Mouse (Mus musculus) lung, embryonic 15.5 days (tissue): ENCODE measurements at regions not wholly inside any gene's neighbourhood (a gene's known extent, or its start where the extent isn't known, plus 50 kb on each side); places are given as distances from the start of the nearest gene placed in this dataset.

Source experiments
- ATAC-seq: fragments of 200-750 bp; cut with Nextera tagmentation; 2 replicates; pipeline ENCODE4 v1.8.0; 2017; ENCODE audit warnings: moderate number of reproducible peaks, borderline replicate concordance; ENCODE audit not compliant: low FRiP score, low TSS enrichment; ENCODE audit errors: extremely low read depth
- H3K27ac ChIP-seq: fragments of 300-500 bp; sonication (generic); 2 replicates; pipeline ENCODE4 v1.5.1; 2015; ENCODE audit warnings: moderate library complexity, mild to moderate bottlenecking, inconsistent platforms
- H3K27me3 ChIP-seq: fragments of 300-500 bp; sonication (generic); 2 replicates; pipeline ENCODE4 v1.6.1; 2015; ENCODE audit warnings: inconsistent platforms
- H3K36me3 ChIP-seq: fragments of 300-500 bp; sonication (generic); 2 replicates; pipeline ENCODE4 v1.6.1; 2015; ENCODE audit warnings: inconsistent platforms
- H3K4me1 ChIP-seq: fragments of 300-500 bp; sonication (generic); 2 replicates; pipeline ENCODE4 v1.6.1; 2015; ENCODE audit warnings: inconsistent platforms
- H3K4me2 ChIP-seq: fragments of 300-500 bp; sonication (generic); 2 replicates; pipeline ENCODE4 v1.6.1; 2015; ENCODE audit warnings: inconsistent platforms, mild to moderate bottlenecking, moderate library complexity
- H3K4me3 ChIP-seq: fragments of 300-500 bp; sonication (generic); 2 replicates; pipeline ENCODE4 v1.5.1; 2015; ENCODE audit warnings: mild to moderate bottlenecking, inconsistent platforms
- H3K9ac ChIP-seq: fragments of 300-500 bp; sonication (generic); 2 replicates; pipeline ENCODE4 v1.6.1; 2015; ENCODE audit warnings: inconsistent platforms
- H3K9me3 ChIP-seq: fragments of 300-500 bp; sonication (generic); 2 replicates; pipeline ENCODE4 v1.6.1; 2016; ENCODE audit warnings: inconsistent platforms
- WGBS: fragments of 180-500 bp; shearing (Covaris S2); methylation state at CpG from one replicate; pipeline ENCODE4 v1.1.7; 2015; 5-methylcytosine and 5-hydroxymethylcytosine counted together

DNA sequence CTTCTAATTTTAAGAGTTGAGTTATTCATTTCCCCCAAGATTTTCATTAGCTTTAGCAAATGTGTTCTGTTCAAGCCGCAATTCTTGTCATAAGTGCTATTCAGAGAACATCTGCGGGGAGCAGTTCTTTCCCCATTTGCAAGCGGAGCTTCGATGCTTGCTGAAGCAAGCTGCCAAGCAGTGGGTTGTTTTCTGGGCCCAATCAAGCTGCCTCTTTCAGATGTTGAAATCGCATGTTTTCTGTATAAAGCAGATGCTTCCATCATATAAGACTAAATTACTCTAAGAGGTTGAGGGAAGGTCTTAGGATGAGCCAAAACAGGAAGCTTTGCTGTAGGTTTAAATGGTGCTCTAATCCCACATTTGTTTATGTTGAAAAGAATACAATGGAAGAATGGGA lies 547.4 kb downstream of the Abca13 start:
- Histone ChIP-seq H3K9ac (no peak overlapping the region), H3K27me3 (no peaks in the 10 kb centered on the region), H3K4me3 (no peak overlapping the region), H3K36me3 (no peaks in the 10 kb centered on the region), H3K9me3 (no peaks in the 10 kb centered on the region), H3K4me2 (no peak overlapping the region), H3K4me1 (no peaks in the 10 kb centered on the region), H3K27ac (no peak overlapping the region)
- WGBS = 92% methylated on average over 5 of the region's 5 CpGs
- ATAC-seq = no peak

- WGBS = 70% methylated on average over 8 of the region's 8 CpGs
- H3K27ac ChIP-seq = no peak overlapping the region
- peaks cover 3% of the 10 kb centered on the region; the same call in 1 of the 2 replicates for H3K4me1 ChIP-seq
- H3K9me3 ChIP-seq = no peaks in the 10 kb centered on the region
- H3K36me3 ChIP-seq = no peaks in the 10 kb centered on the region
- H3K27me3 ChIP-seq = no peaks in the 10 kb centered on the region
- no peak overlapping the region for H3K4me3 ChIP-seq
- H3K4me2 ChIP-seq = no peak overlapping the region
- H3K9ac ChIP-seq = no peak overlapping the region
- ATAC-seq = peak; percentile 75; the same call in 1 of the 2 replicates
Observed at GRCm38 (mm10) chr11:9780240-9780901, 588.6 kb downstream of the Abca13 start.

DNA sequence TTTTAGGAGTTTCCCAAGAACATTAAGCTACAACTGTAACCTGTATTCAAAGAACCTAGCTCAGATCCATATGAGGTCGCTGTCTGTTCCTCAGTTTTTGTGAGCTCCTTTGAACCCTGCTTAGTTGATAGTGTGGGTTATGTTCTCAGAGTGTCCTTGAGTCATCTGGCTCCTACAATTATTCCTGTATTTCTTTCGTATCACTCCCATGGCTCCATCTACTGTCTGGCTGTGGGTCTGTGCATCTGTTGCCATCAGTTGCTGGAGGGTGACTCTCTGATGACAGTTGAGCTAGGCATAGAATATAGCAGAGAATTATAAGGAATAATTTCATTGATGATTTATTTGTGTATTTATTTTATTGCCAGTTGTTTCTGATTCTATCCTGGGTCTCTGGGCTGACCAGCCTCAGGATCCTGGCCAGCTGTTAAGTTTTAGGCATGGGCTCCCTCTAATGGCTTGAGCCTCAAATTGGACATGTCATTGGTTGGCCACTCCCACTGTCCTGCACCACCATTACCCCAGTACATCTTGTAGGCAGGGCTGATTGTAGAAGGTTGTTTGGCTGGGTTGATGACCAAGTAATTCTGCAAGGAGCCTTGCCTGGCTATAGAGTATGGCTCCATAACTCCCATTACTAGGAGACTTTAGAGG lies 601.6 kb downstream of the Abca13 start:
- Histone ChIP-seq H3K4me2 (no peak overlapping the region), H3K9me3 (no peaks in the 10 kb centered on the region), H3K27ac (no peak overlapping the region), H3K4me3 (no peak overlapping the region), H3K4me1 (no peaks in the 10 kb centered on the region), H3K36me3 (no peaks in the 10 kb centered on the region), H3K9ac (no peak overlapping the region), H3K27me3 (no peaks in the 10 kb centered on the region)
- ATAC-seq = peak; percentile 72; the same call in 1 of the 2 replicates
- 61% methylated on average over 2 of the region's 2 CpGs for WGBS

- ATAC-seq = no peak
- H3K4me2 ChIP-seq = no peak overlapping the region
- no peak overlapping the region for H3K27ac ChIP-seq
- no peak overlapping the region for H3K4me3 ChIP-seq
- no peaks in the 10 kb centered on the region for H3K4me1 ChIP-seq
- no peaks in the 10 kb centered on the region for H3K27me3 ChIP-seq
- H3K36me3 ChIP-seq = no peaks in the 10 kb centered on the region
- no peaks in the 10 kb centered on the region for H3K9me3 ChIP-seq
- no peak overlapping the region for H3K9ac ChIP-seq
Observed at GRCm38 (mm10) chr11:9839636-9840035, 647.9 kb downstream of the Abca13 start.

DNA sequence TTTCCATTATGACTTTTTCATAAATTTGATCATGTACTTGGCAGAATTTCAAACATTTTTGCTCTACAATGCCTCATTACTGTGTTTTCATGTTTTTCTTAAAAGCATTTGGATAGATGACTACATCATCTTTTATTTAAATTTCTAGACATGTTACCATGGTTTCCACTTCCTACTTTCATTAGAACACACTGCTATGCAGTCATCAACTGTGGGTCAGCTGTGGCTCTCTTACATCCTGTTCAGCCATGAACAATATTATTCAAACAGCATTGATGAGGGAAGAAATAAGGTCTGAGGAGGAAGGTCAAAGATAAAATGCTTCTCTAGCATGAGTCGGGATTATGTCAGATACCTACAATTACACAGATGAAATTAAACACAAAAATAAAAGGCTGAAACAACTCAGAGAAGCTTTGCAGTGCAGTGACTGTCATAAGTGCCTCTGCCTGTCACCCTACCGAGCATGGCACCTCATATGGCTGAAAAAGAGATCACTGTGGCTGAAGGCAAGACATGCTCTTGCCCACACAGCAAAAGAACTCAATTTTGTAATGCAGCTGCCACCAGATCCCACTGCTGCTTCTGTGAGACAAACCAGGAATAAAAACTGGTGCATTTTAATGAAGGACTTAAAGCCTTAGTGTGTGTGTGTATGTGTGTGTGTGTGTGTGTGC lies 676.9 kb downstream of the Abca13 start:
- no peak for ATAC-seq
- no peaks in the 10 kb centered on the region for H3K4me1 ChIP-seq
- no peaks in the 10 kb centered on the region for H3K27me3 ChIP-seq
- WGBS = 64% methylated on average over 2 of the region's 2 CpGs
- H3K9ac ChIP-seq = no peak overlapping the region
- H3K4me3 ChIP-seq = no peak overlapping the region
- no peaks in the 10 kb centered on the region for H3K9me3 ChIP-seq
- no peak overlapping the region for H3K4me2 ChIP-seq
- H3K36me3 ChIP-seq = no peaks in the 10 kb centered on the region
- no peak overlapping the region for H3K27ac ChIP-seq
